In the genomic region with DNA sequence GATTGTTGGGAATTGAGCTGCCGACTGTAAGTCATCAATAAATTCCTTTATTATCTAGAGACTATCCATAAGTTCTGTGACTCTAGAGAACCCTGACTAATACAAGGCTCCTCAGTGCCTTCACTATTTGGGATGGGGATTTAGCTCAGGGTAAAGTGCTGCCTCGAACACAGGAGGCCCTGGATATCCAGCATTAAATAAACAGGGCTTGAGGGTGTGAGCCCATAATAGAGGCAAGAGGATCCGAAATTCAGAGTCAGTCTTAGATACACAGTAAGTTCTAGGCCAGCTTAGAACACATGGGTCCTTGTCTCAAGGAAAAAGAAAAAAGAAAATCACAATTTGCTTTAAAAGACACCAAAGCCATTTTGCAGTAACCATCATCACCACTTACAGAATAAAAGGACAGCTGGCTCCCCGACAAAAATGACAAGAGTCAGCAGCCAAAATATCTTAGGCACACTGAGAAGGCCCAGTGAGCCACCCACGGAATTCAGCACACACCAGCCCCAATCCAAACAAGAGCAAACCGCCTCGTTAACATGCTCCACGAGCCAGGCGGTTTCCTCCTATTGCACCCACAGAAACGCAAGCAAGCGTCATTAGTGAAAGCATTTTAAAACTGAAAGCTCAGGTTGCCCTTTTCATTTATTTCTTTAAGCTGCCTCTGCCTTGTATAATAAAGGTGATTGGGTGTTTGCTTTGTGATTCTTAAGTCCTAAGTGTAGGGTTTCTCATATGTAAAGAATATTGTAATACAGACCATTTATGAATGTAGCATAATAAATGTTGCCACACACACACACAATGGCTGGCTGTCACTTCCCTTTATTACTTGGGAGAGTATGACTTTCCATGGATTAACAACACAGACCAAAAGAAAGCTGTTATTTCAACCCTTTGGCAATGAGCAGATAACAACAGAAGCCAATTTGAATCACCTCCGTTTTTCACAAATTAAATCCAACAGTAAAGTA, we compare ENCODE assay signal across 9 mouse cellular contexts. TPM values are rescaled to one million over a fixed set of nuclear protein-coding genes. Genes with fewer than 3 reads are reported as not detected.
DNase-seq lines count a peak whose midpoint lies in the region; ATAC-seq and TF ChIP-seq lines count a peak whose summit lies in the region.
"Had no signal": no experiment of that assay in that cellular context is flagged by ENCODE, and none has a peak within 500 bp of the region (broad histone marks: within the 10 kb centered on the region; RNA-seq: fewer than 3 reads in every experiment).

No protein-coding gene starts in this region.

- H3K4me2 ChIP-seq in hindbrain, embryonic 13.5 days = no peak overlapping the region
- H3K4me2 ChIP-seq in hindbrain, embryonic 16.5 days (ENCODE audit: low read length) = no peak overlapping the region
- H3K4me2 ChIP-seq in forebrain, postnatal 0 days (ENCODE audit: low read depth) = no peak overlapping the region
- no peak overlapping the region for H3K4me2 ChIP-seq in lung, embryonic 14.5 days
- H3K4me2 ChIP-seq: heart, embryonic 13.5 days had no signal

- H3K27ac ChIP-seq in hindbrain, embryonic 13.5 days = 0 out of 2 replicates have a peak overlapping the region, but pooled peaks have one; percentile 6
- H3K27ac ChIP-seq in hindbrain, embryonic 16.5 days (ENCODE audit: low read depth, low read length) = no peak overlapping the region
- peak overlapping the region; percentile 74 for H3K27ac ChIP-seq in forebrain, postnatal 0 days (ENCODE audit: low read depth, low read length)
- H3K27ac ChIP-seq in lung, embryonic 14.5 days (ENCODE audit: low read depth) = no peak overlapping the region
- H3K27ac ChIP-seq: heart, embryonic 13.5 days had no signal

- TF ChIP-seq CTCF in forebrain, postnatal 0 days (IDR thresholded peaks at IDR 0.05; ENCODE audit: low read depth) = no peak
- TF ChIP-seq CTCF in lung, embryonic 14.5 days (IDR thresholded peaks at IDR 0.05; ENCODE audit: low read depth) = no peak

- no peak for ATAC-seq in hindbrain, embryonic 13.5 days (ENCODE audit: low FRiP score)
- ATAC-seq in hindbrain, embryonic 16.5 days = no peak
- ATAC-seq in forebrain, postnatal 0 days = peak; percentile 32; the same call in 1 of the 2 replicates
- peak; percentile 83 for ATAC-seq in lung, embryonic 14.5 days (ENCODE audit: insufficient read depth)
- no peak for ATAC-seq in megakaryocyte-erythroid progenitor cell, adult 5-6 weeks (replicated peaks; ENCODE audit: low FRiP score, low TSS enrichment, poor library complexity, severe bottlenecking)

- no peaks in the 10 kb centered on the region for H3K27me3 ChIP-seq in hindbrain, embryonic 13.5 days
- no peaks in the 10 kb centered on the region for H3K27me3 ChIP-seq in hindbrain, embryonic 16.5 days (replicated peaks; ENCODE audit: control insufficient read depth, insufficient read depth, low read length)
- H3K27me3 ChIP-seq in forebrain, postnatal 0 days (ENCODE audit: insufficient read depth, low read length) = no peaks in the 10 kb centered on the region
- H3K27me3 ChIP-seq in lung, embryonic 14.5 days (ENCODE audit: insufficient read depth, low read length) = no peaks in the 10 kb centered on the region
- H3K27me3 ChIP-seq in splenic B cell, adult 2 months (ENCODE audit: control insufficient read depth, insufficient read depth, low read length, poor library complexity, severe bottlenecking) = no peaks in the 10 kb centered on the region
- H3K27me3 ChIP-seq: heart, embryonic 13.5 days had no signal

- H3K4me1 ChIP-seq in hindbrain, embryonic 13.5 days (replicated peaks) = peaks cover 29% of the 10 kb centered on the region
- peaks cover 17% of the 10 kb centered on the region for H3K4me1 ChIP-seq in hindbrain, embryonic 16.5 days (ENCODE audit: control insufficient read depth, insufficient read depth, low read depth, low read length)
- peaks cover 39% of the 10 kb centered on the region for H3K4me1 ChIP-seq in forebrain, postnatal 0 days (ENCODE audit: insufficient read depth)
- H3K4me1 ChIP-seq in lung, embryonic 14.5 days (ENCODE audit: insufficient read depth) = peaks cover 21% of the 10 kb centered on the region

- no peak overlapping the region for H3K9ac ChIP-seq in hindbrain, embryonic 13.5 days
- no peak overlapping the region for H3K9ac ChIP-seq in hindbrain, embryonic 16.5 days (ENCODE audit: low read depth, low read length)
- no peak overlapping the region for H3K9ac ChIP-seq in forebrain, postnatal 0 days
- H3K9ac ChIP-seq in lung, embryonic 14.5 days = no peak overlapping the region
- H3K9ac ChIP-seq: heart, embryonic 13.5 days had no signal

- WGBS in hindbrain, embryonic 13.5 days = 72% methylated on average over 12 of the region's 12 CpGs
- 68% methylated on average over 11 of the region's 12 CpGs for WGBS in hindbrain, embryonic 16.5 days
- 27% methylated on average over 11 of the region's 12 CpGs for WGBS in forebrain, postnatal 0 days
- WGBS in lung, embryonic 14.5 days = 29% methylated on average over 11 of the region's 12 CpGs

- no peaks in the 10 kb centered on the region for H3K9me3 ChIP-seq in hindbrain, embryonic 13.5 days
- H3K9me3 ChIP-seq in hindbrain, embryonic 16.5 days (ENCODE audit: control insufficient read depth, low read length) = no peaks in the 10 kb centered on the region
- no peaks in the 10 kb centered on the region for H3K9me3 ChIP-seq in forebrain, postnatal 0 days (ENCODE audit: low read length)
- H3K9me3 ChIP-seq in lung, embryonic 14.5 days (ENCODE audit: low read depth, low read length) = no peaks in the 10 kb centered on the region
- H3K9me3 ChIP-seq: heart, embryonic 13.5 days had no signal

- H3K36me3 ChIP-seq in hindbrain, embryonic 13.5 days = no peaks in the 10 kb centered on the region
- H3K36me3 ChIP-seq in hindbrain, embryonic 16.5 days (ENCODE audit: control insufficient read depth, insufficient read depth, low read length) = no peaks in the 10 kb centered on the region
- no peaks in the 10 kb centered on the region for H3K36me3 ChIP-seq in forebrain, postnatal 0 days (ENCODE audit: insufficient read depth)
- H3K36me3 ChIP-seq in lung, embryonic 14.5 days (ENCODE audit: insufficient read depth) = no peaks in the 10 kb centered on the region
- no peaks in the 10 kb centered on the region for H3K36me3 ChIP-seq in splenic B cell, adult 2 months (ENCODE audit: control insufficient read depth, insufficient read depth, low read length, poor library complexity, severe bottlenecking)
- H3K36me3 ChIP-seq: heart, embryonic 13.5 days had no signal

- H3K4me3 ChIP-seq in hindbrain, embryonic 13.5 days = no peak overlapping the region
- H3K4me3 ChIP-seq in hindbrain, embryonic 16.5 days (ENCODE audit: low read length) = no peak overlapping the region
- no peak overlapping the region for H3K4me3 ChIP-seq in forebrain, postnatal 0 days (ENCODE audit: low read depth, low read length)
- H3K4me3 ChIP-seq in lung, embryonic 14.5 days (ENCODE audit: low read depth, low read length) = no peak overlapping the region
- H3K4me3 ChIP-seq: heart, embryonic 13.5 days had no signal

- peak; percentile 60 to 75 for DNase-seq in CD8-positive naive resting alpha-beta T cell, adult 2 months (ENCODE audit: low read depth in 2 of 2, low spot score in 2 of 2)
- DNase-seq in forebrain, postnatal 0 days = peak; percentile 56
- DNase-seq in lung, embryonic 14.5 days = peak; percentile 85
- peak; percentile 69 for DNase-seq in splenic B cell, adult 2 months (ENCODE audit: low read depth, low spot score)
- no peak for DNase-seq in adrenal gland, postnatal 14 days

RNA-seq across cellular contexts. Expression of a gene that starts 29.8 kb away (rescaled TPM):
- polyA plus RNA-seq in hindbrain, embryonic 13.5 days (2015; fragmentation: Nextera tagmentation; extraction: Ambion mirVana) = 20.9 and 21.1 TPM in 2 replicates
- polyA plus RNA-seq in hindbrain, embryonic 16.5 days (2015; fragmentation: Nextera tagmentation; extraction: Ambion mirVana) = 19.5 TPM in 2 replicates
- total RNA-seq in forebrain, postnatal 0 days (2014; rRNA removed) = 47.2 and 88.1 TPM in 2 replicates
- 7.2 and 12.8 TPM in 2 replicates for polyA plus RNA-seq in forebrain, postnatal 0 days (2015; fragmentation: Nextera tagmentation; extraction: Ambion mirVana)
- 18.3 and 22.2 TPM in 2 replicates for polyA plus RNA-seq in lung, embryonic 14.5 days (2014; fragmentation: Nextera tagmentation; extraction: Ambion mirVana)
- 19.2 and 23.8 TPM in 2 replicates for total RNA-seq in megakaryocyte-erythroid progenitor cell, adult 5-6 weeks (2014; fragmentation: Nextera tagmentation)
- 12.5 and 17.5 TPM in 2 replicates for total RNA-seq in megakaryocyte-erythroid progenitor cell, adult 5-6 weeks (2017)
- 20.5 and 36.5 TPM in 2 replicates for total RNA-seq in adrenal gland, postnatal 14 days (2021)

Comparison
In these comparisons a context has a peak if more than half of its experiments do, and no peak if none do; other contexts are left out.
1. H3K27ac ChIP-seq: peak in hindbrain, embryonic 13.5 days (single experiment) and forebrain, postnatal 0 days (single experiment); none in hindbrain, embryonic 16.5 days (single experiment) and lung, embryonic 14.5 days (single experiment).
2. ATAC-seq: peak in forebrain, postnatal 0 days (single experiment) and lung, embryonic 14.5 days (single experiment); none in hindbrain, embryonic 13.5 days (single experiment), hindbrain, embryonic 16.5 days (single experiment) and megakaryocyte-erythroid progenitor cell, adult 5-6 weeks (single experiment).